Mouse (Mus musculus): ENCODE data around the gene Cd47. TPM values are rescaled to one million over a fixed set of nuclear protein-coding genes. Genes with fewer than 3 reads are reported as not detected.

Cd47 gene
- total RNA-seq, 1 experiment from 2014 or later = 220 TPM

DNA sequence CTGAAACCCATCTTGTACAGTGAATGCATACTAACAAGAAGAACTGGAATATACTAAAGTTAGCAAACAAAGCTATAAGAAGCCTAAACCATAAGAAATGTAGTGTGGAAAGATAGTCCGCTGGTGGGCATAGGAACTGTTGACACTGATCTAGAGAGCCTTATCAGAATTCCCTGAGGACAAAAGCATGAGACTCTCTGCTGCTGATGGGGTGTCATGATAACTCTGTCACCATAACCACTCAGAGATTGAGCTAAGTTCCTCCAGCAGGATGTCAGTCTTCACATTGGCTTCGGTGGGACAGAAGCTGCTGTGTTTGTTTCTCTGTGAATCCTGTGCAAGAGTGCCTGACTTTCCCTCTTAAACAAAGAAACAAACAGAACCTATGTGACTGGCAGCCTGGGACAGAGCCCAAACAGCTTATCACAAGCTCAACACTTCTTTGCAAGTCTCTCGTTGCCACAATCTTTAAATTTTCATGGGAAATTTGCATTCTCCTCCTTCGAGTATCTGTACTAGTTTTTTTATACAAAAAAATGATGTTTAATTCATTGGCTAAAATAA is 33.9 kb downstream of the Cd47 start:
- no peak for DNase-seq

DNA sequence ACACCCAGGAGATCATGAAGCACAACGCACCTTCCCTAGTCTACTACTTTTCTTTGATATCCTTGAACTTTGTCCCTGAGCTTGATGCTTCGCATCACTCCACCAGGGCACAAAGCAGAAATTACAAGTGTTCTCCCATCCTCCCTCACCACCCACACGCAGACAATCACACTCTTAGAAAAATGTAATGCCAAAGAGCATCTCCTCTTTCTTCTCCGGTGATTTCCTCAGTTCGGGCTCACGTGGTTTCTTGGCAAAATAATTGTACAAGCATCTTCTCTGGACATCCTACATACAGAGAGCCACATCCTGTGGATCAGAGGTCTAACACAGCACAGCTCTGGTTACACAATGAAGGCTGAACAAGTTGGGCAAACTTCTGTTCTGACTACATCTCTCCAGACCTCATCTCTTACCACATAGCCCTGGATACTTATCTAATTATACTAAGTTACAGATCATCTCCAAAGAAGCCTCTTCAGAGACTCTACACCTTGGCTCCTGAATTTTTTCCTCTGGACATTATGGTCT is 36.4 kb downstream of the Cd47 start:
- DNase-seq = no peak

DNA sequence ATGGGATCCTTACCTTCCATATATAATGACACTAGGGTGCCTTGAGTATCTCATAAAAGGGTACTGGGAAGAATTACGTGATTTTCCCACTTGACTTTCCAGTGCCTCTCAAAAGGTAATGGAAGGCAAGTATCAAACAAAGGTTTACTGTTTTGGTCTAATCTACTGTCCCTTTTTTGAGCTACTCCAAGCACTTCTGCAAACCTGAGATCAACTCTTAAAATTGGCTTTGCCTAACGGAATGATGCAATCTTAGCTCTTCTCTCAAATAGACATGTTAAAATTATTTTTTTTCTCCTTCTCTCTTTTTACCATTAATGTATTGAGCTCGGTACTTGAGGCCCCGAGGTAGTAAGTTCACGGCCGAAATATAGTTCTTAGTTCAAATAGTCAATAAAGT is 38.6 kb downstream of the Cd47 start:
- no peak for DNase-seq

DNA sequence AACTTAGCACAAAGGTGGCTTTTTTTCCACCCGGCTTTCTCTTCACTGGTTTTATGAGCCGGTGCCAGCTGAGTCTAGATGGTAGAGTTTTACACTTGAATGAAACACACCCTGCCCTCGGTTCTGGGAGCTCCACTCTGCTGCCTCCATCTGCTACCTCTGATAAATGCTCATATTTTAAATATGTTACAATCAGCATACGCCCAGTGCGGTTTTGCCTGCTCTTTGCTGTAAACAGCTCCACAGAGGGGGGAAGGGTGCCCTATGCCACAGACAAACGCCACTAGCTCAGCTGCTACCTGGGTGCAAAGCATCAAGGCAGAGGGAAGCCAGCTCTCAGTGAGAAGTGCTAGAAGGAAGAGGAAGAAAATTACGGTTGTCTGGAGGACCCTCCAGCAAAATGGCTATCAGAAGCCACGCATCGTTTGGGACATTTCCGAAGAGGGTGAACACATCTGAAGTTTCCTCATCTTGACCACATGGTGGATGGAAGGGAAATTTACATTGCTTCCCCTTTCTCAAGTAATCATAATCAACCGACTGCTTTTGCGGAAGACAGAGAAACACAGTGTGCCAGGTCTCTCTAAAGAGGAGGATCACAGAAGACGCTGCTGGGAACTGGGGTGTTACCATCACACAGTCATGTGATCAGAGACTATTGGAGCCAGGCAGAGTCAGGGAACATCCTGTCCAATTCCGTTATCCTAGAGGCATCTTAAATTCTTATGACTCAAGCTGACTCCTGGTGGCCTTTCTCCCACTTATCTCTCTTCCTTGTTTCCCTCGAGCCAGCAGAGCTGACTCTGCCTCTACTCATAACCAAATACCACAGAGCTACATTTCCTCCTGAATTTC is 39.6 kb downstream of the Cd47 start:
- DNase-seq = no peak

DNA sequence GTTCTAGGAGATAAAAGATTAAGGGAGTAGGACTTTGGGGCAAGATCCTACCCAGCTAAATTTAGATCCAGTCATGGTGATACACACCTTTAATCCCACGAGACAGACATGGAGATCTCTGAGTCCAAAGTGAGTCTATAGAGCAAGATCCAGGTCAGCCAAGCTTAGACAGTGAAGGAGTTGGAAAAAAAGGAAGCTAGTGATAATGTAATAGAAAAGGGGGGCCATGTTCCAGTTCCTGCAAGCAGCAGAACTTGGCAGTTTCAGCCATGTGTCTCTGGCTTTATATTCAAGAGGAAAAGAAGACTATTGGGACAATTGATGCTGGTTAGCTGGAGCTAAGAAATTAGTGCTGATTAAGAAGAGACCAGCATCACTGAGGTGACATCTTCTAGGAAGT is 43.4 kb downstream of the Cd47 start:
- no peak for DNase-seq

DNA sequence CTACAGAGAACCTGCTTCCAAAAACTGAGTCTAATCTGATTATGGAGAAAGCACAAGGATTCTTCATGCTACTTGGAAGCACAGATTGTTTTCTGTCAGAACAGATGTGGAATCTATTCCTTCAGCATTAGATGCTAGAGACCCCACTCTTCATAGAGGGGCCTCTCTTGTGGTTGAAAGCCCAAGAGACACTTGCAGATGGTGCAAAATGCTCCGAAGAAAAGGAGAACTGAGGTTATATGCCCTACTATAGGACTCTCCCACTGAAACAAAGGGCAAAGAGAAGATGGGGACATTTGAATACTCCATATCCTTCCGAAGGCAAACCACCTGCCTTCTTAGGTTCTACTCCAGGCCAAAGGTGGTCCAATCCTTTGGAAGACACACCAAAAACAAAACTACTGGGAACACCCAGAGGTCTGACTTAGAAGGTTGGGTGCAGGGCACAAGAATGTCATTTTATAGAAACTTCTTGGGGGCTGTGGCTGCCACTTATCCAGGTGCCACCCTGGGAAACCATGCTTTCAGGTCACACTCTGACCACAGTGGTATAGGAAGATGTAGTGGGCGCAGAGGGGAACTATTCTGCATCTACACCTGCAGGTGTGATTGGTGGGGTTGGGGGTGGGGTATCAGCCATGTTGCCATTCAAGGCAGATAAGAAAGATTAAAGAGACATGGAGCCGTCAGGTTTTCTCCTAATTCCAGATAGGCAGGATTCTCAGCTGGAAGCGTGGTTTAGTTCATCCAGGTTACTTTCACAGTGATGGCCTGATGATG is 47.1 kb downstream of the Cd47 start:
- DNase-seq = no peak

DNA sequence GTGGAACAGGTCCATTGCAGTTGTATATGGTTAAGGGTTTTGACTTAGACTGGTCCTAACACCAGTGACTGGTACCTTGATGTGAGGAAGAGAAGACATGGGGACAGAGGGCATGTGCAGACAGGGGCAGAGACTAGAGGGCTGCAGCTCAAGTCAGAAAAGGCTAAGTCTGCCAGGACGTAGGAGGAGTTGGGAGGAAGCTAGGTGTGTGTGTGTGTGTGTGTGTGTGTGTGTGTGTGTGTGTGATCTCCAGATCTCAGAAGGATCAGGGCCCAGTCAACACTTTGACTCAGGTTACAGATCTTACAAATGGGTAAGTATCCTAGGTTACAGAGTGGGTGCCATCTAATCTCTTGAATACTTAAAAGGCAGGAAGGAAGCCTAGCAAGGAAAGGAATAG is 48.3 kb downstream of the Cd47 start:
- DNase-seq = no peak

DNA sequence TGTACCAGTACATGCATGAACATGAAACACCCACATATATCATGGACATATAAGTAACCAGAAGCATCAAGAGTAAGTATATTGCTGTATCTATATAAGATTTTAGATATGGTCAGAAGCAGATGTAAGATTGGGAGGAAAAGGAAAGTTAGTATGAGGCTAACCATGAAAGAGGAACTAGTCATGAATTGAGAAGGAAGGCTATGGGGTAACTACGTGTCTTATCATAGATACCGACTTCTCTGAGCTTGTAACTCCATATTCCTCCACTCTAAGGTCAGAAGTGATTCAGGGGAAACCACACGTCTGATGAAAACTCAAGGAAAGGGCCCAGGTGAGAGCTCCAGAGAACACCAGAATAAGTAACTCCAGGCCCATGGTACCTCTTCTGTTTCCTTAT is 52.6 kb downstream of the Cd47 start:
- DNase-seq = no peak

DNA sequence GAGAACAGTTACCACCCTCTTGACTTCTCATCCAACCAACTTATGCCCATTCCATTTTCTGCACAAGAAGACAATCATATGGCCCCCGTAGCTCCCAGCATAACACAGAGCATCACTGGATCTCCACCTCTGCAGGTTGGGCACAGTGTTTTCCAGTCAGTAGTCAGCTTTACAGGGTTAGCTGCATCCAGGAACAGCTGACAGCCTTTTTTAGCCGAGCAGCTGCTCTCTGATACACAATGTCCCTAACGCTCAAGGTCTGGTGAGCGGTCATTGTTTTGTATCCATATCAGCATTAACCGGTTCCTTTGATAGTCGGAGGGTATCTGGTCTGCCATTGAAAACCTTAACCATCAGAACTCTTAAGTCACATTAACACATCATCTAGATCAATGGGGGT is 53.3 kb downstream of the Cd47 start:
- DNase-seq = no peak

DNA sequence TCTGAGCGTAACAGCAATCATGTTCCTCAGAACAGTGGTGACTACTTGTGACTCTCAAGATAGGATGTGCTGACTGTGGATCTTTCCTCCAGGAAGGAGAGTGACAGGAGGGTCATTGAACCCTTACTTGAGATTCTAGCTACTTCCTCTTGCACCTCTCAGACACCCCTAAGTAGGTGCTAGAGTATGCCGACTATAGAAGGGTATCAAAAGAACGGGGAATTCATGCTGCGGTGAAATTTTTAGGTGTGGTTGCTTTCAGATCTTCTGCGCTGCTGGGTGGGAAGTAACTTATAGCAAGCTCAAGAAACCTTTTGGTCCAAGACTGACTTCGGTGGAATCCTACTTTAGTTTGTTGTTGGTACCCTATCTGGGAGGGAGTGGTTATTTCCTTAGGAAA is 53.9 kb downstream of the Cd47 start:
- no peak for DNase-seq

DNA sequence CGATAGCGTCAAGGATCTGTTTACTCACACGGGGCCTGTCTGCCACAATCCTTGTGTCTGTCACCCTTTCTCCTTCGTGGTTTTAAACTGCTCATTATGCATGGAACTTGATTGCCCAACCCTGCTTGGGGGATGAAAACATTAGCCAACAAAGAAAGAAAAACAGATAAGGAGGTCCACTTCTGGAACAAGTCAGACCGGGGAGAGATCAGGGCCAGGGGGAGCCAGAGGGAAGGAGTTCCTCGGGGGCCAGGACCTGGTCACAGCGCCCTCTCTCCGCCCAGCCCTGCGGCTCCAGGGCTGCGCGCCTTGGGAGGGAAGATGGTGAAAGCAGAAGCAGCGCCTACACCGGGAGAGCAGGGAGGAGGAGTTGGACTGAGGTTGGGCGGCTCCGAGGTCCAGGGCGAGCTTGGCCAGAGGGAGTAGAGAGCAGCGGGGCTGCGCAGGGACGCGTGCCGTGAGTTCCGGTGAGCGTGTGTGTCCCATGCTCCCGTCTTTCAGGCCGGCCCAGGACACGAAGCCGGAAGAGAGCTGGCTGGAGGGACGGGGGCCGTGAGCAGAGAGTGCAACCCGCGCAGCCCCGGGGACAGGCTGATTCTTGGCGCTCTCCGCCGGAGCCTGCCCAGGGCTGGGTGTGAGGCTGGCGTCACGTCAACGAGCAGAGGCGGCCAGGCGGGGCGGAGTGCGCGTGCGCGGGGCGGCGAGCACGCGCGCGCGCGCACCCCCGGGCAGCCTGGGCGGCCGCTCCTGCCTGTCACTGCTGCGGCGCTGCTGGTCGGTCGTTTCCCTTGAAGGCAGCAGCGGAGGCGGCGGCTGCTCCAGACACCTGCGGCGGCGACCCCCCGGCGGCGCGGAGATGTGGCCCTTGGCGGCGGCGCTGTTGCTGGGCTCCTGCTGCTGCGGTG is 54.9 kb downstream of the Cd47 start:
- peak; percentile 95 for DNase-seq

DNA sequence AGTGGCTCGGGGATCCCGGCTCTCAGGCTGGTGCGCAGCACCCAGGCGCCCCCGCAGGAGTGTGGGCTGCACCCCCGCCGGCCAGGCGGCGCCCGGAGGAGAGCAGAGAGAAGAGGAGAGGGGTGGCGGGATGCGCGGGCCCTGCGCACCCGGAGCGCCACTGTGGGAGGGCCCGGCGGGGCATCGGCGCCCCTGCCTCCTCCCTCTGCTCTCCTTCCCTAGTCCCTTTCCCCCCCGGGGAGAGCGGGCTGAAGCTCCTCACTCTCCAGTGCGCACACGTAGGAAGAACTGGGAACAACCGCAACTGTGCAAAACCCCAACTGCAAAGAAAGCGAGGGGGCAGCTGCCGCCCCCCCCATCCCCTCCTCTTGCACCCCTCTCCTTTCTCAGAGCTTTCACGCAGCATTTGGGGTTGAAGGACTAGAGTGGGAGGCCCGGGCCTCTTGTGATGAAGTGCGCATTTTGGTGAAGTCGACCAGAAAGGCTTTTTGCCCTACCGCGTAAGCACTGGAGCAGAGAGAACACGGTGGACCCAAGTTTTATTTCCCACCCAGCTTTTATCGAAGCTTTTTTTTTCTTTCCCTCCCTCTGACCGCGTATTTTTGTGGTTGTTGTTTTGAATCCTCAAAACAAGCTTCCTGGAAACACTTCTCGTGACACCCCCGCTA is 55.6 kb downstream of the Cd47 start:
- no peak for DNase-seq

DNA sequence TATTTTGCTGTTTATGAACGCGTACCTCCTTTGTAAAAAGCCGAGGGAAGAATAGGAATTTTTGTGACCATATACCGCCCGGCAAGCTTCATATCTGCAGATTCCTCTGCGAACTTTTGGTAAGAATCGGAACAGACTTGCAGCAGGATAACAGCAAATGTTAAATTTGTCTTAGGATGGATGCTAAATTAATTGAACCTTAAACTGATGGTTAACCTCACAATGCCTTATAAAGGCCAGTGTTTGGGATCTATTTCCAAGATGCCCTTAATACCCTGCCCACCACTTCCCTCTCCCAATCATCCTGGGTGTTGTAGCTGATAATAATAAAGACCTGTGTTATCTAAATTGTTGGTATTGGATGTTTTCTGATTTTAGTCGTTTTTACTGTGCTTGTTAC is 56.3 kb downstream of the Cd47 start:
- no peak for DNase-seq

DNA sequence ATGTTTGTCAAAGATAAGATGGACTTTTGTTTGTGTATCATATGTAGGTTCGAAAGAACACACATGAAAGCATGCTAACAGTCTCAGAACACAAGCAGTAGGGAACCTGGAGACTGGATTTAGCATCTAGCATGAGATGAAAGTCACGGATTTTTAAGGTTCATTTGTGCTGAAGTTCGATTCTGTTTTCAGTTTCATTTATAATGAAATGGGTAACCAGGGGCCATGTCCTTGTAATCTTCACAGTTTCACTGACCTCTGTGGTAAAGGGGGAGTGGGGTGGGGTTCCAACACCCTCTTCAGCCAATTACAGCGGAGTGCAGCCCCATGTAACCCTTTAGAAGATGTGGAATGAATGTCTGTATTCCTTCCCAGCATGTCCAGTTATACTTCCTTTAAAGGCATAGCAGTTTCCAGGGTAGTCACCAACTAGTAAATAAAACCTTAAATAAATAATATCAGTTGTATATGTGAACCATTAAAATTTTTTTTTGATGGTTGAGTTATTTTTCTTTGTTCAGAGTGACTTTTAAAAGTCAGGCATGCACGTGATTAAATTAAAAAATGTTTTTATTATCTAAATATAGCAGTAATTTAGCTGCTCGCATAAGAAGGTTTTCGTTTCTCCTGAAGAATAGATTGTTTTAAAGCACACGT is 57.3 kb downstream of the Cd47 start:
- no peak for DNase-seq

DNA sequence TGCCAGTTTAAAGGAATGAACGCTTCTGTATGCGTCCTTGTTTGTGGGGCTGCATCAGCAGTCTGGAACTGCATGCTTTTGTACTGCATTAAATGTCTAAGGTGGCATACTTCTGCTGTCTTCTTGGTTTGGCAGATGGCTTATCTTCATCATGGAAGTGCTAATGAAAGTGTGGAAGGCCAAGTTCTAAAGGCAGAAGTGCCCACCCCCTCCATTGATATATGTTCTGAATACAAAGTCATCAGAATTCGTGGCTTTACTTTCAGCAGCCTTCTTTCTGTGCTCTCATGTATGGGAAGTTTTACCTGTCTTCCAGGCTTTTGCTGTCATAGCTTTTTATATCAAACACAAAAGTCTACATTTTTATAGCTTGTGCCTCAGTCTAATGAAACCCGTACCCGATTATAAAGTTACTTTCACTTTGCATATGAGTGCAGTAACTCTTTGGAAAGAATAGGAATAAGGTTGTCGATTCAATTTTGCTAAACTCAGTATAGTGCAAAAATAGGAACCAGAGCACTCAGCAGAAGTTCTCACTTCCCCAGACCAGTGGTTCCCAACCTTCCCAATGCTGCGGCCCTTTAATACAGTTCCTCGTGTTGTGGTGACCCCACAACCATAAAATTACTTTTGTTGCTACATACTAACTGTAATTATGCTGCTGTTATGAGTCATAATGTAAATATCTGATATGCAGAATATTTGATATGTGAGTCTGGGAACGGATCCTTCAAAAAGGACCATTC is 58.0 kb downstream of the Cd47 start:
- no peak for DNase-seq

DNA sequence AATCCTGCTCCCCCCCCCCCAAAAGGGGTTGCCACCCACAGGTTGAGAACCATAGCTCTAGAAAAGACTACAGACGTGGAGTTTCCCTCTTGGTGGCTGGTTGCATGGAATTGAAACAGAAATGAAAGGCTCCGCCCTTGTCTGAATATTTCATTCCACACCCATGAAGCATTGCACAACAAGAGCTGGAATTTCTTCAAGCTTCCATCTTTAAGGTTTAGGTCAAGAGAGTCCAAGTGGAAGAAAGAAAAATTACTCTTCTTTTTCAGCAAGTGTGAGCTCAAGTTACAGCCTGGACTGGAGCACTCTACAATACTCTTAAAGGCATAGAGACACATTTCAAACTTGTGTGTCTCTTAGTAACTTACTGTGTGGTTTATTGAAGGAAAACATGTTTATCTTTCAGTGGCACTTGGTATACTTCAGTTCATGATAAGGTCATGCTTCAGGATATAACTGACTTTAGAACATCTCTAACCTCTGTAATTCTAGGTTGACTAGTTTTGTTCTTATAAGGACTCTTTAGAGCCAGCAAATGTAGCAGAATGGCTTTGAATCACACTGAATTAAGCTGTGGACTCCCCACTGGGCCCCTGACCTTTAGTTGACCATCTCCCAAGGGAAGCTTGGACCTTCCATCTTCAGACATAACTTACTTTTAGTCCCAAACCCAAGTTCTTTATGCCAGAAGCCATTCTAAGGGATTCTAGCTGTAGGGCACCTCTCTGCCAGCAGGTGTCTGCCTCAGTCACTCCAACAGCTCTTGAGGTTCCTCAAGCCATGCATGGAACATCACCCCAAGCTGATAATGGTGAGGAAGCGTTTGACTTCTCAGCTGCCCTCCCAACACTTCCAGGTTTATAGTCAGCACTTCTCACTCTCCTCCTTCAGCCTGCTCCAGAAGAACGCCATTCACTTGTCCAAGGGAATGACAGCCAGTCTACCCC is 58.8 kb downstream of the Cd47 start:
- no peak for DNase-seq

DNA sequence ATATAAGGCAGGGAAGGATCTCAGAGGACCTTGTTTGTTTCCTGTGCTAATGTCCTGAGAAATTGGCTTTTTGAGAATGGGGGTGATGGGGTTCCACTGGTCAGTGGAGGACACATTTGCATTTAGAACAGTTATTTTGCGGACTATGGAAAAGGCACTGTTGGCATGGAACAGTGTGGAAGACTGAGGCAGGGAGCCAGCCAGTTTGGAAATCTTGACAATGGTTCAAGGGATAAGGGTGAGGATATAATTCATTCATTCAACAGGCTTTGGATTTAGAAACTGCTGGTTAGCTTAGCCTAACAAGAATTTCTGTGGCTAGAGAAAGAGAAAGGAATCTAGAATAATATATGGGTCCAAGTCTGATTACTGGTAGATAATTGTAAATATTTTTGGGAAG is 61.7 kb downstream of the Cd47 start:
- DNase-seq = no peak

DNA sequence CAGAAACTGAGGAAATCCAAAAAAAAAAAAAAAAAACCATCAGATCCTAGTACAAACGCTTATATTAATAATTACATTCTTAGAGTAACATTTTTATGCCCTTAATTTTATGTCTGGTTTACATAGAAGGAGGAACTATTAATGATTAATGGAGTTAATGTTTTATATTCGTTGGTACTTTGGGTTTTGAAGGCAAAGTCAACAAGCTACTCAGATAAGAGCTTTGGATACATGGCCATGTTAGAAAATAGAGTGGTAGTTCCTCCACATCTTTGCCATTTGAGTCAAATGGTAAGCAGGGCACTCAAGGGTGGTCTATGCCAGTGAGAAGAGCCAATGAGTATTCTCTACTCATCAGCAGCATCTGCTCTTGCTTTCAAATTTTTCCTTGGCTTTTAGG is 66.3 kb downstream of the Cd47 start:
- no peak for DNase-seq

DNA sequence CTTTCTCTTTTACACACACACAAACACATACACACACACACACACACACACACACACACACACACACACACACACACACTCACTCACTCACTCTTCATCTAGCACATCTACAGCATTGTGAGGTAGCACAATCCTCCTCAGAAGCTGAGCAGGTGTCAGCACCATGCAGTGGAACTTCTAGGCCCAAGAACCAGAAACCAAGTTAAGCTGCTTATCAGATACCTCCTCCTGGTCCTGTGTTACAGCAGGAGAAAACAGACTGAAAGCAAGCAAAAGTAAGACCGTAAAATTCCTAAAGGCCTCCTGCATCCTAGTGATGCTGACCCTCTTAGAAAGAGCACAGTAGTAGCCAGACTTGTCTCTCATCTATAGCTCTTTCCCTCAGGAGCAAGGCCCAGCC is 67.9 kb downstream of the Cd47 start:
- DNase-seq = no peak
